Mouse (Mus musculus): ENCODE data around the gene Rnf220.
A peak's percentile ranks its signal among the peaks of the same experiment; 100 is the strongest.

The Rnf220 gene

DNA sequence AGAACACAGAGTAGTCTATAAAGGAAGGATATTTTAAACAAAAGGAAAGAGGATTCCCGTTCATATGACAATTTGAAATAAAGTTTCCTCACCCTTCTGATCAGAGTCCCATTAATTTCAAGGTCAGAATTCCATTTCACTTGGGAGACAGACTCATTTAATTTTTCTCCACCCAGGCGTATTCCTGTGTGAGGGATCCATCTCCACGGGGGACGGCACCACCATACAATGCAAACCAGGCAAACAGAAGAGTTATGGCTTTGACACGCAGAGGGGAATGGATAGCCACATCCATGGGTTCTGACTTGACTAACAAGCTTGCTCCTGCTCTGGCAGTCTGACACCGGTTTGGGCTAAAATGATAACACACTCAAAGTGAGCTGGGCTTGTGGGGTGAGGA, 9.4 kb downstream of the Rnf220 start:
- DNase-seq: no peak

DNA sequence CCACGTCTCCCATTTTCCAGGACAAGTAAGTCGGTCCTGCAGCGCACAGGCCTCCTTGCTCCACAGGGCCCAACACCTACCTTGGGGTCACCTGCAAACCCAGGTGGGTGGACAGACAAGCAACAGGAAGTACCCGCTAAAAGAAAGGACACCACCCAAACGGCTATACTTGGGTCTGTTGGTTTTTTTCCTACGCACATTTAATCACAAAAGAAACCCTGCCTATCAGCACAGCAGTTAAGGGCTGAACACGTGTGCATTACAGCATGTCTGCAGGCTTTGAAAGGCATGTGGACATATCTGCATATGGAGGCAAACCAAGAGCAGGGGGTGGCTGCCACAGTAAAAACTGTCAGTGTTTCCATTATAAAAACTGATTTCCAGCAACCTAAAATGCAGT, 10.7 kb downstream of the Rnf220 start:
- DNase-seq: no peak

DNA sequence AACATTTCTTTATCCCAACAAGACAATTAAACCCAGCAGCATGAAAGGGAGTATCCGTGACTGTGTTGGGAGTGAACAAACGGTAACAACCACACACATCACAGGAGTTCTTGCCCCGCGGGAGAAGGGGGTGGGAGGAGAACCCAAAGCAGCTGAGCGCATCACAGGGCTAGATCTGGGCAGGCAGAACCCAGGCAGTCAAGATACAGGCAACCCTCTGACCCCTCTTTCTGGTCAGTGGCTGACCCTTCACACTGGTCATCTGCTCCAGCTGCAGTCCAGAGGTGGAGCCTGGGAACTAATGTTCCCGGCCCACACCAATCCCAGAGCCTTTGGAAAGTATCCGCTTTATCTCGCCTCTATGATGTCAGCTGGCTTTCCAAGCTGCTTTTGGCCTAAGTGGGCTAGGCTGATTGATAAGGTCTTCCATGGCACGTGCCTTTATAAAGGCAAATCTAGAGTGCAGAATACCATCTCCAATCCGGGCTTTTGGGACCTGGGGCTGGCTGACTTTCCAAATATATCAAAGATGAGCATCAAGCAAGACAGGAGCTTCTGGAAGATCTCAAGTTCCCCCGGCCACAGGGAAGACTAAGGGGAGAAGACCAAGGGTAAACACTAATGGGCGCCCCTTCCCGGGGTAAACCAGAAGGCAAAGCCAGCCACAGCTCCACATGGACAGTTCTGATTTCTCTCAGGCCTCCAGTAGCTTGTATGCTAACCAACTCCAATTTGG, 11.6 kb downstream of the Rnf220 start:
- DNase-seq: no peak

DNA sequence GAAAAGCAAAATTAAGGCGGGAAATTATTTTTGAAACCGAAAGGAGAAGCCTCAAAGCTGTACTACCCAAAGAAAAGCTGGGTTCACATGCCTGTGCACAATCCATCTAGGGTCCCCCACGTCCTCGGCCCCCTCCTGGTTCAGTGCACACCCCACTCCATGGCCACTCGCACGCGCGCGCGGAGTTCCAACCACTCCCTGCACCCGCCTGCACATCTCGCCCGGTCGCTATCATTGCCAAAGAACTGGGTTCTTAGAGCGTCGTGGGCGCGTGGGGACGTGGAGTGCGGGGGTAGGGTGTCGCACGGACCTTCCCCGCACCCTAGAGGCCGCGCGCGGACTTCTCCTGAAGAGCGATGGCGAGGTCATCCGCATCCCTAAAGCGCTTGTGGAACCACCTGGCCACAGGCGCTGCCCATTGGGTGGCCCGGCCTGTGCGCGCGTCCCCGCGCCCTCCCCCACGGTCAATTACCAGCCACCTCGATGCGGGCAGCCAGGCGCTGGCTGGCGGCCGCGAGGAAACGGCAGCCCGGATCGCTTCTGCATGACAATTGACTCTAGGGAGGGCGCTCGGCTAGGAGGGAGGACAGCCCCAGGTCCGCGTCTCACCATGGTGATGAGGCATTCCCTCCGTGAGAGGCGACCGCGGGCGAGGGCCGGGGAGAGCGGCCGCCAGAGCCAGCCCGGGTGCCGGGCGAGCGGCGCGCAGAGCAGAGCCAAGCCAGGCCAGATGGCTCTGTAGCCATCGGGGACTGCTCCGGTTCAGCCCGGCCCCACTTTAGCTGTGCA, 12.4 kb downstream of the Rnf220 start:
- peak; percentile 28 to 36 for DNase-seq

DNA sequence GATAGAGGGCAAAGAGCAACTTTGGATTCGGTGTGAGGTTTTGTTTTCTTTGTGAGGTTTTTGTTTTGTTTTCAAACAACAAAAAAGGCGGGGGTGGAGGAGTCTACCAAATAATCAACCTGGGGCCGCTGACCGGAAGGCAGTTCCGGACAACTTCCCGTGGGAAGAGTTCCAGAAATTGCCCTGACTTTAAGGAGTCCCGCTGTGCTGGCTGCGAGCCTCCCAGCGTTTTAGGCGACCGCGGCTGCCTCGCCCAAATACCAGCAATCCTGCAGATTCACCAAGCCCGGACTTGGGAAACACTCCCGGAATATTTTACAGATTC, 13.0 kb downstream of the Rnf220 start:
- DNase-seq: no peak

DNA sequence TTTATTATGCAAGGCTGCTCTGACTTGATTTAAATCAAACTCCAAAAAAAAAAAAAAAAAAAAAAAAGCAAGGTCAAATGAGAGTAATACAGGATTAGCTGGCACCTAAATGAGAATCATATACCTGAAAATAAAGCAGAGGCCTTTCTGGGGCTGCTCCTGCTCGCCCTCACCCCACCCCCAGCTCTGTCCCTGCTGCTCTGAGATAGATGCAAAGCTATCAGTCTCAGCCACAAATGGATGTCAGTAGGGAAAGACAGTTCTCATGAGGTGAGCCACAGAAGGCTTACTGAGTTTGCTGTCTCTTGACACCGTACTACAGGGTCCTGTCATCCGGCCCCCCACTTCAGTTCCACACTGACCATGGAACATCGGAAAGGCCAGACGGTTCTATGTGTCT, 14.7 kb downstream of the Rnf220 start:
- DNase-seq: no peak

DNA sequence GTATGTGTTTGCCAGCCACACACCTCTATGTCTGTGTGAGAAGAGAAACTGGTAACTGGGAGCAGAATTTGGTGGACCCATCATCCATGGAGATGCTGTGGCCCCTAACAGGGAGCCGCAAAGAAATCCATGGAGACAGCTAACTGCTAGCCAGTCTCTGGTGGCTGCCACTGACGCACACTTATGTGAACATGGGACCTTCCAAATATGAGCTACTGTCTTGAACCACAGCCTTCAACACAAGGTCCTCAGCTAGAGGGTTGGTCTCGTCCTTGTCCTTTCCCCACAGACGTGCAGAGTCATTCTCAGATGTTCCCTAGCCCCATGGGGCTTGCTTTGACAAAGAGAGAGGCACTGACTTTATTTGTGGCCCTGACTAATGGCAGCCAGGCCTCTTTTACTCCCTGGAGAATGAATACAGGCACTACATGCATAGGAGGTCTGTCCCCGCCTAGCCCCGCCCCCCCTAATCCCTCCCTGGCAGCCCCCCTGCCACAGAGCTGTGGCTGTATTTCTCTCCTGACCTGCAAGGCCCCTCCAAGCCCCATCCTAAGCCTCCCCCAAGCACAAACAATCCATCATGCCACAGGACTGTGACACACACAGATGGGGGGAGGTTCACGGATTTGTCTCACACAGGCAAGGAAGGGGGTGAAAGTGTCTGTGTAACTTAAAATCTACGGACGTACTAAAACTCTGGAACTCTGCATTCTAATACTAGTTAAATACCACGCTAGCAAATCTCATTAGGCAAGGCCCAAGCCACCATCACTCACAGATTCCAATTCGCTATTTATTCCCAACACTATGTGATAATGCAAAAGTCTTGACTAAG, 16.0 kb downstream of the Rnf220 start:
- no peak for DNase-seq

DNA sequence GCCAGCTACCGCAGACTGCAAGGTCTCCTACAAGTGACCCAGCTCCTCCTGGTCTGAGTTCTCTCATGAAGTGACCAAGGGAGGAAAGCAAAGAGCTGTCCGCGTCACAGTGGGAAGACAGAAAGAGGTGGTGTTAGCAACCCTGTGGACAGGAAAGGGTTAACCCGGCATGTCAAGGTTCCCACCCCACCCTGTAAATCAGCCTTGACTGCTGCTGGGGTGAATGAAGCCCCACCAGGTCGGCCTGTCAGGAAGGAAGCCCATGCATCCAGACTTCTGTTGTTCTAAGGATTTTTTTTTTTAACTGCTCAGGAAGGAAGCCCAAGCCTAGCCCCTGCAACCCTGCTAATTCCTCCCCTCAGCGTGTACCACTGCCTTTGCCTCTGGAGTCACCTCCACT, 16.9 kb downstream of the Rnf220 start:
- no peak for DNase-seq

DNA sequence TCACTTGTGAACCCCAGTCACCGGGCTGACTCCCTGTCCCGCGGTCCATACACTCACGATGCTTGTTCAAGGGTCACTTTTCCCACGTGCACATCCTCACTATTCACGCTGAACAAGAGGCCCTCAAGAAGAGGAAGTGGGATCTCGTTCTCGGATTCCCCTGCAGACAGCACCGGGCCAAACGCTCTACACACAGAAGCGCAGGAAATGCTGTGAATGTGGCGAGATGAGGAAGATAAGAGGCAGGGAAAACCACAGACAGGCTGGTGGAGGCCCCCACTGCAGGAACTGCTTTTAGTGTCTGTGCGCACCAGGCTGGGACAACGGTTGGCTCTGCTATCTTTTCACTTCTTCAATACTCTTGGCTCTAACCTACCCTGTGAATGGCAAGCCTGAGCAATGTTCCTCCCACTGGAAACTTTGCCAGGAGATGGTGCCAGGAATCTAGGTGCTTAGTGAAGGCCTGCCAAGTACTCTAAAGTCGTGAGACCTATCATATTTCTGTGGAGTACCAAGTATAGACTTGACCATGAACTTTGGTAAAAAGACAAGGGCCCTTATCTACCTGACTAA, 18.7 kb downstream of the Rnf220 start:
- DNase-seq: no peak

DNA sequence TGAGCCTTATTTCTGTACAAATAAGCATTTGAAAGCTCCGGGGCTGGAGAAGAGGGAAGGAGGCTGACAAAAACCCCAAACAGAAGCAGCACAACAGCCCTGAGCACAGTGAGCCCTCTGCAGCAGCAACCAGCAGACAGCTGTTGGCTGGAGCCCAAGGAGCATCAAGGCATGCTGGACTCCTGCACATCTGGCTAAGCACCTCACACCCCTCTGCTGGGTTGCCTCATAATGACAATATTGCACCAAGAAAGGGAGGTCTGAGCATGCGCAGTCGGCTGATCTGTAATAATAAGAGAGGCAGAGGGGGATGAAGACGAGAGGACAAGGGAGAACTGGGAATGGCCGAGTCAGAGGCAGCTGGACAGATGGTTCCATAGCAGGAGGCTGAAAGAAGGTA, 19.5 kb downstream of the Rnf220 start:
- DNase-seq: no peak

DNA sequence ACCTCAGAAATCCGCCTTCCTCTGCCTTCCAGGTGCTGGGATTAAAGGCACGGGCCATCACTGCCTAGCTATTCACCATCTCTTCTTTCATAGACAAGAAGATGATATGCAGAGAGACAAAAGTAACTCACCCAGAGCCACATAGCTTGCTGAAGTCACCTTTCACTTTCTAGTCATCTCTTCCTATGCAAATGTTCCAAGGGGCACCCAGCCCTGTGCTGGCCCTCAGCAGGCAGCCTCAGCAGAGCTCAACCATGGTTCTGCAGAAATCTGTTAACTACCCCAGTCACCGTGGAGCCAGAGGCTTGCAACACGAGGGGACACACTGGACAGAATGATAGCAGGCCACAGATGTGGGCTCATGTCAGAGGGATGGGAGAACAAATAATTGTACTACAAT, 20.1 kb downstream of the Rnf220 start:
- no peak for DNase-seq

DNA sequence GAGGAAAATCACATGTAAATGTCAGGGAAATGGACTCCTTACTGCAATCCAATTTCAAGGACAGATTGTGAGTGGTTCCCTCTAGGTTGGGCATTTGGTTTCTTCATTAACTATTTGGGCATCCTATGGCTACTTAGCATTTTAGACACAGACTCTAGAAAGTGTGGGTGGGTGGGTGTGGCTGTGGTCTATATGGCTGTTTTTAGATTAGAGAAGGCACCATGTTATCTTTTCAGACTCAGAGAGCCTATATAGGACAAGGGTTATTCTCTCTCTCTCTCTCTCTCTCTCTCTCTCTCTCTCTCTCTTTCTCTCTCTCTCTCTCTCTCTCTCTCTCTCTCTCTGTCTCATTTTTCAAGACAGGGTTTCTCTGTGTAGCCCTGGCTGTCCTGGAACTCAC, 20.5 kb downstream of the Rnf220 start:
- no peak for DNase-seq

DNA sequence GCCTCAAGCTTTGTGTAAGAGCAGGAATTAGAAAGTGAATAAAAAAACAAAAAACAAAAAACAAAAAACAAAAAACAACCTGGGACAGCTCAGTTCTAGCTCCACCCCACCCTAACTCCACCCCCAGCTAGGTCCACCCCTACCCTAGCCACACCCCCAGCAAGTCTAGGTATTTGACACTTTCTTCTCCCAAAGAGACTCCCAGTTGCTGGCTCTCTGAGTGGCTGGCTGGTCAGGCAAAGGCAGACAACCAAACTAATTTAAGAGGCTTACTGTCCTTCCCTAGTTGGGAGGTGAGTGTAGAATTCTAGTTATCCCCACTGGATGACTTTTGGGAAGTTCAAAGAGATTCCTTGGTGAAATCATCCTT, 22.9 kb downstream of the Rnf220 start:
- no peak for DNase-seq

DNA sequence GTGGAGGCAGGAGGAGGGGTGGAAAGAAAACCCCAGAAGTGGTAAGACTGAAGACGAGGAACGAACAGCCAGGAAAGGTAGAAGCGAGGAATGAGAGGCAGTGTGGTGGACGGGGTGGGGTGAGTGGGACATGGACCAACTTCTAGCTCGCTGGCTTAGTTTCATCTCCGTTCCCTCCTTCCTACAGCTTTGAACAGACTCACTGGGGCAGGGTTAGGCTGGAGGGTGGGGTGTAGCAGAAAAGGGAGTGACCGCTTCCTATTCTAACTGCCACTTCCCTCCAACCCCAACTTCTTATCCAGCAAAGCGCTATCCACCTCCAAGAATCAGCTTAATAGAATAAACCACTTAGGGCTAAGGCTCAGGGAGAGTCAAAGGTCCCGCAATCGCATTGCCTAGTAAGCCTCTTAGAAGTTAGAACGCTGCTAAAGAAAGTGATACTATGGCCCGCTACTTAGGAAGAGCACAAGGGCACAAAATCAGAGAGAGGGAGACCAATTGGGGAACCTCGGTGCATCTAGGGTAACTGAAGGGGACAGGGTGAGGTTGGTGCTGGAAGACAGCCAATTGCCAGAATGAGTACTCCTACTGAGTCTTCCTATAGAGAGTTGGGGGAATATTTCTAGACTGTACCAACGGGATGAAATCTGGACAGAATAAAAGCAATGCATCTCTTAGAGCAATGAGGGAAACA, 23.4 kb downstream of the Rnf220 start:
- no peak for DNase-seq

DNA sequence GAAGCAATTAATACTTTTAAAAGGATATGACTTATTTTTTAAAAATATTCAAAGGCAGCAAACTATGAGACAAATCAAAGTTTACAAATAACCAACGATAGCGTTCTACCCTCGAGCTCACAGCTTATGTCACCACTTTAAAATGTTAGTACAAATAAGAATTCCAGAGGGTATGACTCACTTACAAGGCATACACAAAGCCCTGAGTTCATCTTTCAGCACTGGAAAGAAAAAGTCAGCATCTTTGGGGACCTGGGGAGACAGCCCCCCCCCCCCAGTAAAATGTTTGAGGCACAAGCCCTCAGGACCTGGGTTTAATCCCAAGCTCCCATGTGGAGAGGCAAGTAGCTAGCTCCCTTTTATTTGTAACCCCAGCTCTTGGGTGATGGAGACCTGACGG, 27.4 kb downstream of the Rnf220 start:
- no peak for DNase-seq

DNA sequence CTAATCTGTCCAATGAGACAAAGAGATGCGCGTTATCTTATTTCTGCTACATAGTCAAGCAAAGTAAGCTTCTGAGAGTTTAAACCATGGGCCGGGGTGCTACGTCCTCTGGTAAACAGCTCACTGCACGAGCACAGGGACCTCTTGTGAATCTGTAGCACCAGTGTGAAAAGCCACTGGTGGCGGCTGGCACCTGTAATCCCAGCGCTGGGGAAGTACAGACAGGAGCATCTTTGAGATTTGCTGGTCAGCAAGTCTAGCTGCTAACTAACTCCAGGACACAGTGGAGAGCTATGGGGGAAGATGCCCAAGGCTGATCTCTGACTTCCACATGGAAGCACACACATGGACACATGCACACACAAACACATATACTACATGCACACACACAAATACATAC, 28.9 kb downstream of the Rnf220 start:
- no peak for DNase-seq

DNA sequence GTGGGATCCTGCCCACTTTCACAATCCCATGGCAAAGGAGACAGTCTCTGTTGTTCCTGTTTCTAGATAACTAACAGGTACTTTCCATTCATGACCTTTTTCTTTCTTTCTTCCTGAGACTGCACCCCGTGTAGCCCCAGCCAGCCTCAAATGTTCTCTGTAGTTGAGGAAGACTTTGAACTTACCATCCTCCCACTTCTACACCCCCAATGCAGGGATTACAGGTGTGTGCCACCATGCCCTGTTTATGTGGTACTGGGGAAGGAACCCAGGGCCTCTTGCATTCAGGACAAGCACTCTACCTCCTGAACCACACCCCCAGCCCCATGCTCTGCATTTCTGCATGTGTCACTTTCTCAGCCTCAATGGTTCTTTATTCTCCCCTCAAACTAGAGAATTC, 47.7 kb downstream of the Rnf220 start:
- DNase-seq: no peak

DNA sequence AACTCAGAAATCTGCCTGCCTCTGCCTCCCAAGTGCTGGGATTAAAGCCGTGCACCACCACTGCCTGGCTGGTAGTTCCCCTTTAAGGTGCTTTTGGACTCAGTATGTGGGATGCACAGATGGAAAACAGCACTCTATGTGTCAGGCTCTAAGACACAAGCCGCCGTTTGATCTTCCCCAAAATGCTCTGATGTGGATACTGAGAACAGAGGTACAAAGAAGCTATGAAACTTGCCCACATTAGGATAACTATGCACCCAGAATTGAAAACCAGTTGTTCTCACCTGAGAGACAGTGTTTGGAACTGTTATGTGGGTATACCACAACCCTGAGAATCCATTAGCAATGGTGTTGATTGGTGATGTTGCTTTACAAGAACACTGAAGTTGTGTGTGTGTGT, 48.9 kb downstream of the Rnf220 start:
- no peak for DNase-seq

DNA sequence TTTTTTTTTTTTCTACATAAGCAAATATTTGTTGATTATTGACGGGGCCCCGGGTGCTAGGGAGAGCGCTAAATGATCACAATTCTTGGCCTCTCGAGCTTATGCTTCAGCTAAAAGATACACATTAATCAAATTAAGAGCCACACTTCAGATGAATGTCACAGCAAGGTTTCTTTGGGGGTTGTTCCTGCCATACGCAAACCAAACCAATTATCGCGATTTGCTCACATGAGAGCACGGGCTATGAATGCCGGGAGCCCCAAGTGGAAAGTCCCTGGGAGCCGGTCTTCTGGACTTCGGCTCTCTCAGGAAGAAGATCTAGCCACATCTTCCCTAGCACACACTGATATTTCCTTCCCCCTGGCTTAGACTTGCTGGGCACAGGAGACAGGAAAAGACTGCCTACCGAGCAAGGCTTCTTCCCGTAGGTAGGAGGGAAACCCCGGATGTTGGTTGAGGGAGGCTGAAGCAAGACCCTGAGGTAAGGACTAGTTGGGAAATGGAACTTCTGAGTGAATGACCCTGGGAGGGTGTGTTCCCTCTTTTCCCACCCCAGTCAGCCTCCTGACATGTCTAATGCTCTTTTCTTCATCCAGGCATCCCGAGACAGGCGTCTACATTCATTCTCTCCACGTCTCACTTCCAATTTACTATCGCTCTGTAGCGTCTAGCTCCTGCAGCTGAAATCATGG, 51.2 kb downstream of the Rnf220 start:
- no peak for DNase-seq

DNA sequence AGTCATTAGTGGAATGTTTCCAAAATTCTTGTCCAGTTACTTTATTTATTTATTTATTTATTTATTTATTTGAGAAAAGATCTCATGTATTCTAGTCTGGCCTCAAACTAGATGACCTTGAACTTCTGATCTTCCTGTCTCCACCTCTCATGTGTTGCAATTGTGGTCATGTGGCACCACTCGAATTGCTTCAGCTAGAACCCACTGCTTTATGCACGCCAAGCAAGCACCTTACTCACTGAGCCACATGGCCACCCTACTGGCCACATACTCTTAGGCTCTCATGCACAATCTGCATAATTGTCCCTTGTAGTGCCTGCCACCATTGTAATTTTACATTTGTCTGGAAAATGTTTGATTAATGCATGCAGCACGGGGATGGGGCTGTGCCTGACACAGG, 57.9 kb downstream of the Rnf220 start:
- no peak for DNase-seq

DNA sequence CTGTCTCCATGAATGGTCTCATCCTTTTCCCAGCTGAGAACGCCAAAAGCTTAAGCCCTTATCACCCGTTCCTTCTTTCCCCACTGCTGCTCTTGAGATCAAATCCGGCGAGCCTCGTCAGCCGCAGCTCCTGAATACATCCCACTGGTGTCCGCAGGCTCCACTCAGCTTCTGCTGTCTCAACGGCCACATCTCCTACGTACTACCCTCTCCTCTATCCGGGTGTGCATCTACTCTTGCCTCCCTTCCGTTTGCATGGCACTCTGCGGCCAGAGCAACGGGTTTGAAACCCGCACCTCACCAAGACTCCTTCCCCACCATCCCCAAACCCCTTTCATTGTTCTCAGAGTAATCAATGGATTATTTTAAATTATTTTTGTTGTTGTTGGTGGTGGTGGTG, 58.8 kb downstream of the Rnf220 start:
- DNase-seq: no peak

DNA sequence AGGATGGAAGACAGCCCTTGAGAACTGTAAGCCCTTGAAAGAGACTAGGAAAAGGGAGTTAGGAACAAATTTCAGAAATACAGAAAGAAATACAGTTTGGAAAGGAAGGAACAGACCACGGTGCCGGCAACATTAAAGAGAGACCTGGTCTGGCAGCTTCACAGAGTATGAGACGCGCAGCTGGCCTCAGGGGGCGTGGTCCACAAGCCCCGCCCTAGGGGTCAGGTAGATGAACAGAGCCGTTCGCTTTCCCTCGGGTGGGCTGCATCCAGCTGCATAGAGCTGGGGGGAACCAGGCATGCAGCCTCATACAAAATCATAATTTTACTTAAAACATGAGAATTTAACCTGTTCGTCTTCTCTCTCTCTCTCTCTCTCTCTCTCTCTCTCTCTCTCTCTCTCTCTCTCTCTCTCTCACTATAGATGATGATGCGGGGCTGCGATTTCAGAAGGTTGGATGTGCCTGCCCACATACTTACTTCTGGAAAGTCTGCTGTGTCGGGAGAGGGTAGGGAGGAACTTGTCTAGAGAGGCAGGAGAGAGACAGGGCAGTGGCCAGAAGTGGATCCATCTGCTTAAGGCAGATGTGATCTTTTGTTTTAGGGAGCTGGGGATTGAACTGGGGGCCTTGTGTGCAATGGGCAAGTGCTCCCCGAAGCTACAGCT, 59.7 kb downstream of the Rnf220 start:
- no peak for DNase-seq

Data from cerebellum, adult 18-20 months (tissue).